Mouse (Mus musculus): Measurements from ENCODE around the gene Slc7a11. TPM values are rescaled to one million over a fixed set of nuclear protein-coding genes. Genes with fewer than 3 reads are reported as not detected.

Gene Slc7a11
- total RNA-seq, 2 experiments from 2014 or later: 0.03 to 0.08 TPM

DNA sequence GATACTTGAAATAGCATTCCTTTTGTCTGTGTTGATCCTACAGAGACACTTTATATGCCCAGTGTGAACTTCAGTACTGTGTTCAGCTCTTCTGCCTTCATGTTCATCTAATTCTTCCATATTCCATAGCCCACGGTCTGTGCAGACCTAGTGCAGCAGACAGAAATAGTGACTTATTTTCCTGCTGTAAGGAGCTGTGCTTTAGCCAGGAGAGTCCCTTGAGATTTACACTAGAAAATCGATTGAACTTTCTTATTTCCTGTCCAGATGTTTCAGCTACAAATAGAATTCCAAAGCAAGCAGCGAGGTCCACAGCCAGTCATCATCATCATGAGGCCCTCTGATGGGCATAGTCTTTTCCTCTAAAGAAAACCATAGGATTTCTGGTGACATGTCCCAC is 431.4 kb downstream of the Slc7a11 start:
- no peak for DNase-seq
- intact Hi-C loops (cut with DNase I): no loop called here

DNA sequence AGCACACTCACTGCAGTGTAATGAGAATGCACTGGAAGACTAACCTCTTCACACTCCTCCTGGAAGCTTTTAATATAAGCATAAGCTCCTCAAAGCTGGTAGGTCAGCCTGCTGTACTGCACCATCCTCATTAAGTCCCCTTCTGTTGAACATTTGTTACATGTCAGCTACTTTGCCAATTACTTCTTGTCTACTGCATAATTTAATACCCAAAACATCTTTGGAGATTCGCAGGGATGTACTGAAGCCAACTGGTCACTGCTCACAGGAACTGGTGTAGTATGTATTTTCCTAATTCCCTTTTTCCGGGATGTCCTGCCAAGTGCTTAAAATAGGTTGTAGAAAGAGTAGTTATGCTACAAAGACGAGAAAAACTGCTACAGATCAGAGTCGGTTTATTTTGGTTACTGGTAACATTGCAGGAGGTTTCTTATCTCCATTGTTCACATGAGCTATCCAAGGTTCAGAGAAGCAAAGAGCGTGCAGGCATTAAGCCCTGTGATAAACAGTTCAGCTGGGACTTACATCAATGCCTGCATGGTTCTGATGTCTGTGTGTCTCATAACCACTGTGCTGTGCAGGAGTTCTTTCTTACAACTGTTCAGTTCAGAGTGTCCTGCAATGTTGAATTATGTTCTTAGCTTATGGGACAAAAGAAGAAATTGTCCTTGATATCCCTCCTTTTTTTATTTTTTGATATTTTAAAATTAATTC is 439.3 kb downstream of the Slc7a11 start:
- DNase-seq: peak in 1 of 2 experiments; percentile 5
- intact Hi-C loops (cut with DNase I): no loop called here

DNA sequence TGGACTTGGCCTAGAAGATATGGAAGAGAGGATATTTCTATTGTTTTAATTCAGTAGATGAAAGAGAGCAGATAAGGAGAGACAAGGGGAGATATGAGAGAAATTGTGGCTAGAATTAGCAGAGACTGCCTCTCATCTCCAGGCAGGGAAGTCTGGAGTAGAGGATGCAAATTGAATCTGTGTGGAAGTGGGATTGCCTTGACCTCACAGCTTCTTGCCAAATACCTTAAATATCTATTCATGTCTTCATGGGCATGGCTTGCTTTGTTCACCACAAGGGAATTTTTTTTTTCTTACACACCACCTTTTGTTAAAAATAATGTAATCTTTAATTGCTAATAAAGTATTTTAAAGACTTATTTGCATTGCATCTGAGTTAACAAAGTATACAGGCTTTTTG is 441.3 kb downstream of the Slc7a11 start:
- no peak for DNase-seq
- intact Hi-C loops (cut with DNase I): no loop called here

GRCm38 (mm10) chr3:50001635-50002034 is 441.8 kb downstream of the Slc7a11 start:
- intact Hi-C loops (cut with DNase I): no loop called here
- DNase-seq: no peak

- no peak for DNase-seq
- intact Hi-C loops (cut with DNase I): no loop called here
Observed at GRCm38 (mm10) chr3:49992891-49993290, 450.5 kb downstream of the Slc7a11 start.

DNA sequence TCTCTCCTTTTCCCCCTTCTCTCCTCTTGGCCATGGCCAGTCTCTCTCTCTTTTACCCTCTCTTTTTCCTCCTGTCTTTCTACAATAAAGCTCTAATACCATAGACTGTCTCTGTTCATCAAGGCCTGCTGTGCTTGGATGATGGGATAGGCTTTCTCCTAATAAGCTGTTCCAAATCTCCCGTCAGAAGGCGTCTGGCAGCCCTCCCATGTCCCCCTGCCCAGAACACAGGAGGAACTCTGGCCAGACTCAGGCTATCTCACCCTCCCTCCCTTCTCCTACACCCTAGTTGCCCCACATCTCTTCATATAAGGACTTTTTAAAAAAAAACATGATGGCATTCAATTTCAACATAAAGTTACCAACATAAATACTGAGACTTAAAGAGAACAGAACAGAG is 456.2 kb downstream of the Slc7a11 start:
- intact Hi-C loops (cut with DNase I): no loop called here
- no peak for DNase-seq

GRCm38 (mm10) chr3:49984795-49985194 is 458.6 kb downstream of the Slc7a11 start:
- DNase-seq: no peak
- intact Hi-C loops (cut with DNase I): no loop called here

- intact Hi-C loops (cut with DNase I): no loop called here
Observed at GRCm38 (mm10) chr3:49983429-49984268, 459.8 kb downstream of the Slc7a11 start.

GRCm38 (mm10) chr3:49973994-49974393 is 469.4 kb downstream of the Slc7a11 start:
- DNase-seq: no peak
- intact Hi-C loops (cut with DNase I): no loop called here

More at GRCm38 (mm10) chr3:49983429-49984268, 459.8 kb downstream of the Slc7a11 start:
- no peak for DNase-seq

DNA sequence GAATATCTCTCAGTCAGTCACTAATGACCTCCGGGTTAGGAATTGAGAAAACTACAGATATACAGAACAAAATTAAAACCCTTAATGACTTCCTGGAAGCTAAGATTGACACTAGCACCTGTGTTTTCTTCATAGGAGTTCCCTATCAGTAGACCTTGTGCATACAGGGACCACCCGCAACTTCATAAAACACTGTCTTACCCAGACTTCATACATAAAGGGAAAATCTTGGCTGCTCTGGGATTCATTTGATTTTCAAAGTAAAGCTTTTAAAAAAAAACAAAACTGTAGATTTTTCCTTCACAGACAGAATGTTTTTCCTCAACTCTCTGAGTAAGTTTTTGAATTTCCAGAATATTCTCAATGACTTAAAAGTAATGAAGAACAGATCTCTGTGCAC is 477.8 kb downstream of the Slc7a11 start:
- intact Hi-C loops (cut with DNase I): no loop called here
- DNase-seq: no peak

- no peak for DNase-seq
- intact Hi-C loops (cut with DNase I): no loop called here
Observed at GRCm38 (mm10) chr3:49960581-49960980, 482.8 kb downstream of the Slc7a11 start.

- DNase-seq: peak in 1 of 2 experiments; percentile 2
- intact Hi-C loops (cut with DNase I): loop anchor here (10.0 kb wide), 1 partner anchor 302 kb away; no protein-coding TSS in a partner anchor
Observed at GRCm38 (mm10) chr3:49946845-49947244, 496.6 kb downstream of the Slc7a11 start.

- intact Hi-C loops (cut with DNase I): loop anchor here (5.0 to 10.0 kb wide), 2 partner anchors 187 to 300 kb away; partner anchors contain the start of gene Pcdh18
- DNase-seq: peak; percentile 8 to 18
Observed at GRCm38 (mm10) chr3:49944783-49945182, 498.6 kb downstream of the Slc7a11 start.

- no peak for DNase-seq
- intact Hi-C loops (cut with DNase I): no loop called here
Observed at GRCm38 (mm10) chr3:49937611-49938010, 505.8 kb downstream of the Slc7a11 start.

GRCm38 (mm10) chr3:49929496-49929895 is 513.9 kb downstream of the Slc7a11 start:
- DNase-seq: peak; percentile 9 to 12
- intact Hi-C loops (cut with DNase I): no loop called here

DNA sequence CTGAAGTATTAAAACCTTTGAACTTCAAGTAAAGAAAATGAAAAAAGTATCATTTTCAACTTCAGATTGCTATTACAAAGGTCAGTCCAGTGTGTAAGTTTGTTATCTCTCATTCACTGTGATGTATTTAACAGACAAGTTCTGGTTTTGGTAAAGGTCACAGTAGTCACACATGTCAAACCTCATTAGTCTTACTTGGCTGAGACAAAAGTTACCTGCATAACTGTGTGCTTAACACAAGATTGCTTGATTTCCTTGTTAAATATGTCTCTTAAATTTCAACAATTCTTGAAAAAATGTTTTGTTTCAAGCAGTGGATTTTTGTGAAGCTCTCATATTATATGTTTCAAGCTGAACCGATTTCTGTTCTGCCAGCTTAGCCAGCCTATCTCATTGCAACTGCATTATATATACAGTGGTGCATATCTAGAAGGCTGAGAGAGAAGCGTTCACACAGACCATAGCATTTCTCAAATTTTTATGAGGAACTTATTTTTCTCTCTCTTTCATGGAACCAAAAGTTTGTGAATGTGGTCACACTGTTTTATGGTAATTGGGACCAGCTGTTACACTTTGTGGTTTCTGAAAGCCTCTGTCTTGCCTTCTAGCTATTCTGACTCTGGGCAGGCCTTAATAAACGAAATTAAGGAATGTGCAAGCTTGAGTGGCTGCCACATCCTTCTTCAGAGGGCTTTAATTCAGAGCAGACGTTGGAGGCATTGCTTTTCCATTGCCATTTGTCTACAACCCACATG is 514.7 kb downstream of the Slc7a11 start:
- intact Hi-C loops (cut with DNase I): no loop called here
- peak in 1 of 2 experiments; percentile 7 for DNase-seq

- no peak for DNase-seq
- intact Hi-C loops (cut with DNase I): no loop called here
Observed at GRCm38 (mm10) chr3:49913929-49914328, 529.5 kb downstream of the Slc7a11 start.

GRCm38 (mm10) chr3:49910922-49911321 is 532.5 kb downstream of the Slc7a11 start:
- DNase-seq: no peak
- intact Hi-C loops (cut with DNase I): no loop called here

DNA sequence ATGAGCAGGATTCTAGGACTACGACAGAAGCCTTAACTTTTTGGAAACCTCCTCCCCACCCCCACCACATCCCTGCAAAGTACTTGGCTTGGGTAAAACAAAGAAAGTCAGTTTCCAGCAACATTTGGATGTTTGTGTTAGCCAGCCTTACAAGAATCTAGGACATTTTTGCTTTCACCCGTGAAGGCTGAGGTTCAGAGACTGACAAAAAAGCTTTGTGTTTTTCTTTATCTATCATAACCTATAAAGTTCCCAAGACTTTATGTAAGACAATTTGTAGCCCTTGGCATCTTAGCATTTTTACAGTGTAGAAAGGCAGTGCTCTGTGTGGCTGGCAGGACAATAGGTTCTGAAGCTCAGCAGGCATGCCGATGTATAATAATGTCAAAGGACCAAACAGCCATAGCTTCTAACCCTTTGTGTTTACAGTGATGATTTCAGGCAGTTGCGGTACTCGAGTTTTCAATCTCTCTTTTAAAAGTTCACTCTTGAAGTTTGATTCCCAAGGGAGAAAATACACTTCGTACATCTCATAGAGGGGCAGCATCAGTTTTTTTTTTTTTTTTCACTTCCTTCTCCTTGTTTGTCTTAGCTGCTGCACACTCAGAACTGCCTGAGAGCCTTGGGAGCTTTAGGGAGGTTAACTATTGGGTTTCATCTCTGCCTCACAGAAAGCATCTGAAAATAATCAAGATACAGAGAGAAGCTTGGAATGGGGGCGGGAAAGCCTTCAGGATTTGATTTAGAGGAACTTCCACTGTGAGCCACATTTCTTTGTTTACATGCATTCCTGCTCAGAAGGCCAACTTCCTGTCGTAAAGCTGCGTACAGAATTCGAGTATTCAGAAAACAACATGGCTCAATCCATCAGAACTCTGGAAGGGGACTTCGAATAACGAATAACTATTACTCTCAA is 534.7 kb downstream of the Slc7a11 start:
- intact Hi-C loops (cut with DNase I): no loop called here
- peak in 1 of 2 experiments; percentile 4 for DNase-seq

GRCm38 (mm10) chr3:49893945-49894344 is 549.5 kb downstream of the Slc7a11 start:
- no peak for DNase-seq
- intact Hi-C loops (cut with DNase I): no loop called here
